Mouse (Mus musculus) myocyte (in vitro differentiated cells): Measurements from ENCODE around the gene Arhgap10.

ENCODE experiments used
- E2F4 ChIP-seq: IDR thresholded peaks from one replicate; pipeline ENCODE4 v1.6.1; 2011; ENCODE audit warnings: mild to moderate bottlenecking, control low read depth, moderate library complexity; ENCODE audit not compliant: insufficient read depth
- MAX ChIP-seq: IDR thresholded peaks from one replicate; pipeline ENCODE4 v1.6.1; 2011; ENCODE audit warnings: low read depth, mild to moderate bottlenecking, control low read depth
- MYOD1 ChIP-seq, 3 experiments: IDR thresholded peaks; one replicate each; pipeline ENCODE4 v1.6.1; 2011; ENCODE audit warnings: control low read depth in 2 of 3, low read depth in 2 of 3, mild to moderate bottlenecking in 2 of 3, moderate library complexity in 1 of 3; ENCODE audit not compliant: insufficient read length in 2 of 3, control insufficient read depth in 1 of 3
- POLR2A ChIP-seq: IDR thresholded peaks from one replicate; pipeline ENCODE4 v1.6.1; 2011; ENCODE audit warnings: low read depth, mild to moderate bottlenecking, control low read depth, moderate library complexity; ENCODE audit not compliant: insufficient read length
- POLR2AphosphoS2 ChIP-seq: IDR thresholded peaks from one replicate; pipeline ENCODE4 v1.6.1; 2011; ENCODE audit warnings: low read depth, control low read depth; ENCODE audit not compliant: insufficient read length
- REST ChIP-seq: IDR thresholded peaks from one replicate; pipeline ENCODE4 v1.6.1; 2011; ENCODE audit warnings: mild to moderate bottlenecking, control low read depth, moderate library complexity; ENCODE audit not compliant: insufficient read depth, insufficient read length
- SRF ChIP-seq: IDR thresholded peaks from one replicate; pipeline ENCODE4 v1.6.1; 2011; ENCODE audit warnings: low read depth; ENCODE audit not compliant: control insufficient read depth, insufficient read length
- TCF12 ChIP-seq: IDR thresholded peaks from one replicate; pipeline ENCODE4 v1.6.1; 2011; ENCODE audit warnings: mild to moderate bottlenecking, control low read depth; ENCODE audit not compliant: poor library complexity, insufficient read depth, severe bottlenecking
- USF1 ChIP-seq: IDR thresholded peaks from one replicate; pipeline ENCODE4 v1.6.1; 2011; ENCODE audit warnings: low read depth, mild to moderate bottlenecking, control low read depth, moderate library complexity

DNA sequence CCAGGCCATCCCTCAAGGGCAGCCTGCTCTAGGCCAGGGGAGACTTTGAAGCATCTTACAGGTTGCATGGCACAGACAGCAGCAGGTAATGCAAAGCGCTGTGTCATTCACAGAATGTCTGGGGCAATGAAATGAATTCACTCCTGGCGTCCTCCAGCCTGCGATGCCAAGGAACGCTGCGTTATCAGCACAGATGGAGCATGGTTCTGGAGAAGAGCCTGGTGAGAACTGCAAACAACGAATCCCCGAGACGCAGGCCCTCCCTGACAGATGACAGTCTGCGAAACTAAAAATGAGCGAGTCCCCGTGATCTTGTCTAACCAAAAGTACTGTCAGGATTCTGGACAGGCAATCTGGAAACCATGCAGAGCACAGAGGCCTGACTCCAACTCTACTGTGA is 153.3 kb downstream of the Arhgap10 start:
- TF ChIP-seq POLR2A (no peak), E2F4 (no peak), POLR2AphosphoS2 (no peak), MAX (no peak), REST (no peak), USF1 (no peak), TCF12 (no peak), SRF (no peak), MYOD1 (IDR thresholded peaks at IDR 0.05; ENCODE audit: control insufficient read depth in 1 of 3, insufficient read length in 2 of 3, low read depth in 2 of 3) (no peak)
